Mouse (Mus musculus): ENCODE results near the gene Chil4.

DNA sequence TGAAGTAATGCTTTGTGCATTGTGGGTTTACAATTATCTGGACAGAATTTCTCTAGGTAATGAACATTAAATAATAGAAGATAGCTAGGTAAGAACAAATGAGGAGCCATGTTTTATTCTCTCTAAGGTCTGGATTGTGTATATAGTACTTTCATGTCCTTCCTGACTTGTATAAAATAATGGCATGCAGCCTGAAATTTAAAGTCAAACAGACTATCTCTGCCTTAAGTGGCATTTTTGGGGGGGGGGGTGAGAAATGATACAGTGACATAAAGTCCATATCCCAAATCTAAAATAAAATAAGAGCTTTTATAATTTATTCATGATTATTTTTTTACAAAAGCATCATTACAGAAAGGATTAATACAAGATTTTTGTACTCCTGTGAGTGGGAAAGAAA lies 45.5 kb upstream of the Chil4 start:
- TF ChIP-seq CTCF (IDR thresholded peaks at IDR 0.05; ENCODE audit: control insufficient read depth, insufficient read depth, insufficient replicate concordance, low read depth, low read length) (no peak), POLR2A (IDR thresholded peaks at IDR 0.05; ENCODE audit: control insufficient read depth, low read depth, low read length) (no peak)

Data from testis, adult 2 months (tissue).